Mouse (Mus musculus): ENCODE measurements around the gene Fzd10. TPM values are rescaled to one million over a fixed set of nuclear protein-coding genes. Genes with fewer than 3 reads are reported as not detected.

Gene Fzd10
- total RNA-seq, 1 experiment from 2014 or later = 0.05 TPM

Other genes starting within 250 kb of the Fzd10 start
- gene Tmem132d, start 167.8 kb upstream of the Fzd10 start, total RNA-seq (2017) = not detected in 2 replicates
- not detected in 2 replicates for gene Piwil1, start 101.7 kb downstream of the Fzd10 start, total RNA-seq (2017)